Mouse (Mus musculus) CD4-positive naive resting alpha-beta T cell, adult 76 days (primary cell): Measurements from ENCODE around the gene Bicd1. TPM values are rescaled to one million over a fixed set of nuclear protein-coding genes. Genes with fewer than 3 reads are reported as not detected.

Experiments used
- total RNA-seq: library from RNA; stranded (reverse); gene quantifications from one replicate; pipeline ENCODE4 v1.2.4, GENCODE M21; 2023

Bicd1 gene
- 0.59 TPM for total RNA-seq

DNA sequence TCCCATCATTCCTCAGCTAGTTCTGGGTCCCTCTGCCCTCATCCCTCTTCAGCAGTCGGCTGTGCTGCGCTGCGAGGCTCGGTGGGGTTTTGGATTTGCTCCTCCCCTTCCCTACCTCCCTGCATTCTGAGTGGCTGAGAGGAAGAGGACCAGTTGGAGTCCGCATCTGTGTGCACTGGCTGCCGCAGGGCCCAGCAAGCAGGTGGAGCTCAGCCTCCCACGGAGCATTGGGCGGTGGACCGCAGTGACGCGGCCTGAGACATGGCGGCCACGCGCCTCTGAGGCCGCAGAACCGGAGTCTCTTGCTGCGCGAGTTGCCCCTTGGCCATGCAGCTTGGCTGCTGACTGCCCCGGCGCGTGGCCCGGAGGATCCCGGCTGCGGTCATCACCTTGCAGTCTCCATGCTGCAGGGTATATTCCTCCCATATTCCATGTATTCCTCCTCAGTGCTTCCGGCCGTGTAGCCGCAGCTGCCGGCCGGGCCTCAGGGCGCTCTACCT lies at the start of gene Bicd1:
Gene Bicd1 (plus strand): TSS at position 54 of the 500 bp plus-strand sequence.

Other genes starting within 250 kb of the Bicd1 start
- gene Amn1, start 220.2 kb upstream of the Bicd1 start, total RNA-seq: 24.9 TPM
- 220 TPM for gene Resf1, start 99.5 kb upstream of the Bicd1 start, total RNA-seq